Mouse (Mus musculus) olfactory bulb, adult 2 months (tissue): ENCODE results near the gene Timmdc1. TPM values are rescaled to one million over a fixed set of nuclear protein-coding genes. Genes with fewer than 3 reads are reported as not detected.

ENCODE experiments used
- H3K27ac ChIP-seq: fragments of 200-500 bp; 2 replicates; pipeline ENCODE4 v1.5.1; 2012; ENCODE audit warnings: low read depth, low read length; ENCODE audit not compliant: insufficient read depth
- H3K4me1 ChIP-seq: fragments of 200-500 bp; 2 replicates; pipeline ENCODE4 v1.6.1; 2012; ENCODE audit warnings: low read length; ENCODE audit not compliant: control insufficient read depth, insufficient read depth
- H3K4me3 ChIP-seq: fragments of 200-500 bp; 2 replicates; pipeline ENCODE4 v1.5.1; 2012; ENCODE audit warnings: mild to moderate bottlenecking, low read depth, low read length, moderate library complexity; ENCODE audit not compliant: insufficient read depth
- CTCF ChIP-seq: fragments of 200-500 bp; IDR thresholded peaks from 2 replicates; pipeline ENCODE4 v1.5.1; 2012; ENCODE audit warnings: low read depth, mild to moderate bottlenecking, low read length, moderate library complexity; ENCODE audit not compliant: insufficient read depth
- POLR2A ChIP-seq: fragments of 200-500 bp; IDR thresholded peaks from 2 replicates; pipeline ENCODE4 v1.6.1; 2012; ENCODE audit warnings: mild to moderate bottlenecking, low read depth, low read length, moderate library complexity; ENCODE audit not compliant: insufficient read depth
- whole genome bisulfite sequencing: fragments of 180-500 bp; shearing (Covaris S2); methylation state at CpG from one replicate; pipeline ENCODE4 v1.1.7; 2018; 5-methylcytosine and 5-hydroxymethylcytosine counted together
- polyA plus RNA-seq: library from polyadenylated mRNA; stranded (reverse); fragments of >200 nt; gene quantifications from 2 replicates; pipeline ENCODE4 v1.2.4, GENCODE M21; 2012; ENCODE audit warnings: low replicate concordance; ENCODE audit not compliant: missing spikeins, insufficient read depth, insufficient read length

Timmdc1 gene
- polyA plus RNA-seq, 1 experiment = not detected

DNA sequence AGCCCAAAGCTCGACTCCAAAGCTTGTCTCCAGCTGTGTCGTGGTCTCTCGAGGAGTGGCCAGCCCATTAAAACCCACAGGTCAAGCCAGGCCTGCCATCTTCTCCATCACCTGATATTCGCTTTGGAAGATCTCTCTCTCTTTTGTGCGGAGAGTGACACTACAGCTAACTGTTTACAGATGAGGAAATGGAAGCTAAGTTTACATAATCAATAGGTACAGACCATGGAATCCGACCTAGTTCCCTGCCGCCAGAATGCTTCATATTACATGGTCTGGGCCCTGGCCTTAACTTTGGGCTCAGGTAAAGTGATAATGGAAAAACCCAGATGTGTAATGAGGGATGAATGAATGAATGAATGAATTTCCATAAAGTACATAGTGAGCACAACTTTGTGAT is 71.8 kb downstream of the Timmdc1 start:
- H3K27ac ChIP-seq = no peak overlapping the region
- no peak overlapping the region for H3K4me3 ChIP-seq
- 90% methylated on average over 7 of the region's 7 CpGs for WGBS
- peaks cover 12% of the 10 kb centered on the region; the same call in 1 of the 2 replicates for H3K4me1 ChIP-seq
- no peak for TF ChIP-seq POLR2A

GRCm38 (mm10) chr16:38448458-38448857 is 74.0 kb downstream of the Timmdc1 start:
- Histone ChIP-seq H3K27ac (no peak overlapping the region), H3K4me3 (no peak overlapping the region), H3K4me1 (peaks cover 12% of the 10 kb centered on the region; the same call in 1 of the 2 replicates)
- WGBS = 91% methylated on average over 12 of the region's 12 CpGs
- TF ChIP-seq POLR2A (no peak), CTCF (no peak)

Other genes starting within 250 kb of the Timmdc1 start
- not detected in 2 replicates for gene Nr1i2, start 227.8 kb downstream of the Timmdc1 start, polyA plus RNA-seq
- not detected in 2 replicates for gene Maats1, start 180.5 kb downstream of the Timmdc1 start, polyA plus RNA-seq
- not detected in 2 replicates for gene Cox17, start 175.7 kb downstream of the Timmdc1 start, polyA plus RNA-seq
- not detected in 2 replicates for gene Gm21987, start 175.6 kb downstream of the Timmdc1 start, polyA plus RNA-seq
- not detected in 2 replicates for gene Popdc2, start 160.5 kb downstream of the Timmdc1 start, polyA plus RNA-seq
- gene Pla1a, start 89.5 kb downstream of the Timmdc1 start, polyA plus RNA-seq = not detected in 2 replicates
- not detected in 2 replicates for gene Adprh, start 70.0 kb downstream of the Timmdc1 start, polyA plus RNA-seq
- not detected in 2 replicates for gene Cd80, start 67.1 kb downstream of the Timmdc1 start, polyA plus RNA-seq
- not detected in 2 replicates for gene Poglut1, start 27.6 kb upstream of the Timmdc1 start, polyA plus RNA-seq
- not detected in 2 replicates for gene Tmem39a, start 36.0 kb upstream of the Timmdc1 start, polyA plus RNA-seq
- gene Arhgap31, start 190.6 kb upstream of the Timmdc1 start, polyA plus RNA-seq = not detected in 2 replicates
- gene B4galt4, start 219.6 kb upstream of the Timmdc1 start, polyA plus RNA-seq = not detected in 2 replicates